Mouse (Mus musculus) ES-Bruce4 (cell line): ENCODE results near the gene Gfer.

Experiments used
- CTCF ChIP-seq: IDR thresholded peaks from one replicate; pipeline ENCODE4 v1.8.1; 2011; ENCODE audit warnings: low read depth, low read length
- EP300 ChIP-seq: IDR thresholded peaks from 2 replicates; pipeline ENCODE4 v1.6.1; 2011; ENCODE audit warnings: low read depth, low read length; ENCODE audit not compliant: insufficient read depth
- POLR2A ChIP-seq: IDR thresholded peaks from one replicate; pipeline ENCODE4 v1.8.1; 2011; ENCODE audit warnings: low read length; ENCODE audit not compliant: insufficient read depth

- no peak for TF ChIP-seq CTCF
- no peak for TF ChIP-seq POLR2A
- no peak for TF ChIP-seq EP300
Observed at GRCm38 (mm10) chr17:24732233-24732935, 36.4 kb upstream of the Gfer start.
